Mouse (Mus musculus) CH12F3 (cell line): ENCODE data around the gene Limch1.

Source experiments
- in situ Hi-C: fragments of 300-500 bp; cut with MboI; formaldehyde crosslinking; loops from 2 replicates; pipeline ENCODE4 v1.14.3; 2020; ENCODE audit warnings: low sequenced_read_pairs

Gene Limch1

DNA sequence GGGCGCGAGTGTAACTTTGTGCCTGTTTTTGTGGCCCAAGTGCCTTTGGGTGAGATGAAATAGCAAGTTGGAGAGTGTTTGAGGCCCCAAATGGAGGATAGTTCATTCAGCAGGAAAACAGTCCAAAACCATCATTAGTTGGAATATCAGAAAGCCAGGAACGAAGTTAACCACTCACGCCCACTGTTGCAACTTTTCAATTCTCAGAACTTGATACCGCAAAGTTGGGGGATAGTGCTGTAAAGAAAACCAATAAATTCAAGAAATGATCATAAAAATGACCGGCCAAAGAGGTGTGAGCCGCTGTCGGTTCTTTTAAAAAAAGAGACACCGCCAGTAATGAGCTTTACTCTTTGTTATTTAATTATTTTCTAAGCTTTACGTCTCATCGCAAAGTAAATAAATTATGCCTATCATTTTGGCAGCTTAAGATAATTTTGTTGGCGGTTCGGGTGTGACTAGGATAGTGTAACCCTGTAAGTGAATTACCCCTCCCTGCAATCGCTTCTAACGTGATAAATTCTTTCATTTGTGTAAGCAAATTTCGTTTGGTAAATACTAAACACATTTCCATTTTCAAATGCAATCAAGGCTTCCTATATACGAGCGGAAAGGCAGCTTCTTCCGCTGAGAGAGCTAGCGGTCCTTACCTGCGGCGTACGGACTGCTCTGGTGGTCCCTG, 352.6 kb downstream of the Limch1 start:
- in situ Hi-C loops = no loop called here

GRCm38 (mm10) chr5:67098733-67099323, 353.2 kb downstream of the Limch1 start, which contains the start of gene Phox2b:
Gene Phox2b, minus strand, starts transcription at chr5:67099301.
- in situ Hi-C loops = no loop called here

- in situ Hi-C loops = no loop called here
Observed at GRCm38 (mm10) chr5:67099393-67100271, 354.0 kb downstream of the Limch1 start.

DNA sequence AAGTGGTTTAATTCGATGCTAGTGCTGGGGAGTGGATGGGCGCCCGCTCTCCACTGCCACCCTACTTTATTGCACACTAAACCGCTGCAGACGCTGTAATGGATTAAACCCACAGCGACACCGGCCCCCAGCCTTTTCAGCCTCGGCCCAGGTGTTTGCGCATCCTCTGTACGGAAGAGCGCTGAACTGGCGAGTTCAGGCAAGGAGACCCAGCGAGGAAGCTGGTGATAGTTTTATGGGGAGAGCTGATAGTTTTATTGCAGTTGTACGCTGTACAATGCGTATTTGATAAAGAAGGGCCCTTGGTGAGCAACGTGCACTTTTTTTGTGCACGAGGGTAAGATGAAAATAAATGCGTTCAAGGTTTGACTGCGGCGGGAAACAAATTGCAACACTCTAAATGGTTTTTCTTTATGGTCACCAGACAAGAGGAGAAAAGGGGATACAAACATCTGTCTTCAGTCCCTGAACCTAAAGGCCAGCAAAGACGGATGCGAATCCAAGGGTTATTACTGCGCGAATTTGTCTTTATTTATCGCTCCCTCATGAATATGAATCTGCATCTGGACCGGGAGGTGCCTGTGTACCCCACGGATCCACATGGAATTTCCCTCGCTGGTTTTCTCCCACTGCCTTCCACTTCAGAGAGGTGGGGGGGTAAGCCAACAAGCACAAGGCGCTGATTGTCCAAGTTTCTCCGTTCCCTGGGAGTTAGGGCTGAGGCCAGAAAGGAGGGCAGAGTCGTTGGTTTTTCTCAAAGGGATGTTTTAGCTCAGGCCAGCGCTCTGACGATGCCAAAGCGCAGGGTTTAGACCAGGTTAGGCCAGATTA, 355.2 kb downstream of the Limch1 start:
- in situ Hi-C loops = no loop called here

DNA sequence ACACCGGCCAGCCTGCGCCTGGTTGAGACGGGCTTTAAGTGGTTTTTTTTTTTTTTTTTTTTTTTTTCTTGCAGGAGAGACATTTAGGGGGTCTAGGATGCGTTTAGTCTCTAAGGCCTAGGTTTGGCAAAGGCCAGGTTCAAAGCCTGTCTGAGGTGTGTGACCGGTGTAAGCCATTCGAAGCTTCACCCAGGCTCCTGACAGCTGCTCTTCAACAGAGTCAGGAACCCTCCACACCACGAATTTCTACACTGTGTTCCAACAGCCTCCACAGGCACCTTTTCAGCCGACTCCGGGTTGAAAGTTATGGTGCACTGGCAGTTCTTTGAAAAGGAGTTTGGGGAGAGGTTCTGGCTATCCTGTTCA, 355.8 kb downstream of the Limch1 start:
- in situ Hi-C loops = no loop called here

- in situ Hi-C loops = no loop called here
Observed at GRCm38 (mm10) chr5:67101793-67102600, 356.4 kb downstream of the Limch1 start.

- in situ Hi-C loops = no loop called here
Observed at GRCm38 (mm10) chr5:67103016-67103415, 357.4 kb downstream of the Limch1 start.

- in situ Hi-C loops = no loop called here
Observed at GRCm38 (mm10) chr5:67106261-67106660, 360.6 kb downstream of the Limch1 start.
